ENCODE assay signal across 8 mouse cellular contexts in genomic region chr17:47599511-47600297, GRCm38 (mm10). TPM values are rescaled to one million over a fixed set of nuclear protein-coding genes. Genes with fewer than 3 reads are reported as not detected.
DNase-seq lines count a peak whose midpoint lies in the region; ATAC-seq and TF ChIP-seq lines count a peak whose summit lies in the region.

No protein-coding gene starts in this region.

- peaks cover 43% of the 10 kb centered on the region for H3K4me1 ChIP-seq in lung, adult 2 months (ENCODE audit: control insufficient read depth, insufficient read depth, low read length)
- H3K4me1 ChIP-seq in liver, embryonic 11.5 days (replicated peaks; ENCODE audit: control insufficient read depth, insufficient read depth, low read length), result peaks cover 40% of the 10 kb centered on the region
- H3K4me1 ChIP-seq in midbrain, postnatal 0 days (ENCODE audit: insufficient read depth, low read length), result no peaks in the 10 kb centered on the region

- no peak for TF ChIP-seq CTCF in lung, adult 2 months (IDR thresholded peaks at IDR 0.05; ENCODE audit: insufficient read depth, low read length)
- TF ChIP-seq CTCF in midbrain, postnatal 0 days (IDR thresholded peaks at IDR 0.05), result no peak

- peak overlapping the region; percentile 4; the same call in 1 of the 2 replicates for H3K4me2 ChIP-seq in liver, embryonic 11.5 days
- no peak overlapping the region for H3K4me2 ChIP-seq in midbrain, postnatal 0 days (ENCODE audit: low read depth, low read length, poor library complexity, severe bottlenecking)

- WGBS in lung, adult 2 months, result 53% methylated on average over 11 of the region's 11 CpGs
- 64% methylated on average over 11 of the region's 11 CpGs for WGBS in liver, embryonic 11.5 days
- WGBS in midbrain, postnatal 0 days, result 82% methylated on average over 11 of the region's 11 CpGs

- no peaks in the 10 kb centered on the region for H3K9me3 ChIP-seq in liver, embryonic 11.5 days (ENCODE audit: control insufficient read depth, low read length)
- H3K9me3 ChIP-seq in midbrain, postnatal 0 days (ENCODE audit: low read length), result no peaks in the 10 kb centered on the region

- H3K4me3 ChIP-seq in lung, adult 2 months (replicated peaks; ENCODE audit: extremely low read depth, low read depth, low read length), result no peak overlapping the region
- H3K4me3 ChIP-seq in liver, embryonic 11.5 days (ENCODE audit: low read depth, low read length), result no peak overlapping the region
- no peak overlapping the region for H3K4me3 ChIP-seq in midbrain, postnatal 0 days (ENCODE audit: low read depth, low read length)

- peak; percentile 45 to 68 for DNase-seq in lung, adult 18-20 months
- DNase-seq in lung, adult 2 months, result no peak
- DNase-seq in liver, embryonic 11.5 days (ENCODE audit: low spot score), result peak; percentile 41
- DNase-seq in thymus, adult 18-20 months, result peak; percentile 35 to 51
- DNase-seq in midbrain, postnatal 0 days (ENCODE audit: low spot score), result no peak
- no peak for DNase-seq in left cerebral cortex, adult 8-10 months (ENCODE audit: low spot score in 2 of 2)
- DNase-seq in right cerebral cortex, postnatal 14 days, result no peak

- peak overlapping the region; percentile 99 for H3K27ac ChIP-seq in liver, embryonic 11.5 days (ENCODE audit: low read depth, low read length)
- H3K27ac ChIP-seq in midbrain, postnatal 0 days (ENCODE audit: low read depth, low read length), result no peak overlapping the region

- H3K27me3 ChIP-seq in liver, embryonic 11.5 days (replicated peaks; ENCODE audit: control insufficient read depth, insufficient read depth, low read length), result no peaks in the 10 kb centered on the region
- H3K27me3 ChIP-seq in midbrain, postnatal 0 days (ENCODE audit: insufficient read depth, low read length), result no peaks in the 10 kb centered on the region

- peak overlapping the region; percentile 25; the same call in 1 of the 2 replicates for H3K9ac ChIP-seq in liver, embryonic 11.5 days (ENCODE audit: low read depth, low read length)
- no peak overlapping the region for H3K9ac ChIP-seq in midbrain, postnatal 0 days (replicated peaks; ENCODE audit: low read length, poor library complexity, severe bottlenecking)

- peak; percentile 21; the same call in 1 of the 2 replicates for ATAC-seq in granulocyte monocyte progenitor cell, adult 5-6 weeks (replicated peaks; ENCODE audit: poor library complexity, severe bottlenecking)
- ATAC-seq in liver, embryonic 11.5 days (replicated peaks; ENCODE audit: low FRiP score), result no peak
- ATAC-seq in midbrain, postnatal 0 days (ENCODE audit: low FRiP score), result no peak

- TF ChIP-seq POLR2A in lung, adult 2 months (IDR thresholded peaks at IDR 0.05; ENCODE audit: borderline replicate concordance, extremely low read depth, low read depth, low read length), result no peak

- peaks cover 63% of the 10 kb centered on the region for H3K36me3 ChIP-seq in liver, embryonic 11.5 days (ENCODE audit: control insufficient read depth, insufficient read depth, low read length)
- H3K36me3 ChIP-seq in midbrain, postnatal 0 days (ENCODE audit: insufficient read depth, low read length), result peaks cover 31% of the 10 kb centered on the region

RNA-seq across cellular contexts. Expression of gene Bysl, which starts 11.6 kb away (rescaled TPM):
- polyA plus RNA-seq in lung, adult 2 months (2012; rRNA removed), result 7.4 and 9.8 TPM in 2 replicates
- total RNA-seq in granulocyte monocyte progenitor cell, adult 5-6 weeks (2014; fragmentation: Nextera tagmentation), result 16.2 and 17.8 TPM in 2 replicates
- total RNA-seq in granulocyte monocyte progenitor cell, adult 5-6 weeks (2017), result 12.6 and 16.0 TPM in 2 replicates
- polyA plus RNA-seq in liver, embryonic 11.5 days (2014; fragmentation: Nextera tagmentation; extraction: Ambion mirVana), result 43.1 and 45.9 TPM in 2 replicates
- 25.8 and 26.0 TPM in 2 replicates for total RNA-seq in midbrain, postnatal 0 days (2014; rRNA removed)
- 31.9 and 33.1 TPM in 2 replicates for polyA plus RNA-seq in midbrain, postnatal 0 days (2015; fragmentation: Nextera tagmentation; extraction: Ambion mirVana)
- total RNA-seq in left cerebral cortex, adult 8-10 months (2022), result 10 to 100 TPM; 15.7 to 19.0 (median 17.1) TPM

RNA-seq across cellular contexts. Expression of gene Med20, which starts 11.7 kb away (rescaled TPM):
- 20.0 and 27.3 TPM in 2 replicates for polyA plus RNA-seq in lung, adult 2 months (2012; rRNA removed)
- 26.3 and 36.3 TPM in 2 replicates for total RNA-seq in granulocyte monocyte progenitor cell, adult 5-6 weeks (2014; fragmentation: Nextera tagmentation)
- 25.0 and 29.5 TPM in 2 replicates for total RNA-seq in granulocyte monocyte progenitor cell, adult 5-6 weeks (2017)
- polyA plus RNA-seq in liver, embryonic 11.5 days (2014; fragmentation: Nextera tagmentation; extraction: Ambion mirVana), result 48.9 and 53.3 TPM in 2 replicates
- total RNA-seq in midbrain, postnatal 0 days (2014; rRNA removed), result 33.8 and 44.7 TPM in 2 replicates
- 32.4 TPM in 2 replicates for polyA plus RNA-seq in midbrain, postnatal 0 days (2015; fragmentation: Nextera tagmentation; extraction: Ambion mirVana)
- 10 to 100 TPM; 26.3 to 34.7 (median 27.2) TPM for total RNA-seq in left cerebral cortex, adult 8-10 months (2022)

RNA-seq across cellular contexts. Expression of gene Gm20517, which starts 11.7 kb away (rescaled TPM):
- polyA plus RNA-seq in lung, adult 2 months (2012; rRNA removed), result 0.45 and 0.52 TPM in 2 replicates
- 0.41 and 2.2 TPM in 2 replicates for total RNA-seq in granulocyte monocyte progenitor cell, adult 5-6 weeks (2014; fragmentation: Nextera tagmentation)
- total RNA-seq in granulocyte monocyte progenitor cell, adult 5-6 weeks (2017), result 2.5 and 3.1 TPM in 2 replicates
- 1.5 and 2.5 TPM in 2 replicates for polyA plus RNA-seq in liver, embryonic 11.5 days (2014; fragmentation: Nextera tagmentation; extraction: Ambion mirVana)
- total RNA-seq in midbrain, postnatal 0 days (2014; rRNA removed), result 3.2 and 8.0 TPM in 2 replicates
- polyA plus RNA-seq in midbrain, postnatal 0 days (2015; fragmentation: Nextera tagmentation; extraction: Ambion mirVana), result 0.96 and 1.1 TPM in 2 replicates
- 1 to 10 TPM; 3.8 to 9.6 (median 6.6) TPM for total RNA-seq in left cerebral cortex, adult 8-10 months (2022)

RNA-seq across cellular contexts. Expression of gene Usp49, which starts 30.8 kb away (rescaled TPM):
- polyA plus RNA-seq in lung, adult 2 months (2012; rRNA removed), result 6.4 and 6.7 TPM in 2 replicates
- 4.1 and 6.8 TPM in 2 replicates for total RNA-seq in granulocyte monocyte progenitor cell, adult 5-6 weeks (2014; fragmentation: Nextera tagmentation)
- 1.5 and 4.1 TPM in 2 replicates for total RNA-seq in granulocyte monocyte progenitor cell, adult 5-6 weeks (2017)
- 4.1 and 4.8 TPM in 2 replicates for polyA plus RNA-seq in liver, embryonic 11.5 days (2014; fragmentation: Nextera tagmentation; extraction: Ambion mirVana)
- total RNA-seq in midbrain, postnatal 0 days (2014; rRNA removed), result 24.3 and 24.4 TPM in 2 replicates
- polyA plus RNA-seq in midbrain, postnatal 0 days (2015; fragmentation: Nextera tagmentation; extraction: Ambion mirVana), result 3.7 and 3.9 TPM in 2 replicates
- total RNA-seq in left cerebral cortex, adult 8-10 months (2022), result 10 to 100 TPM; 10.2 to 13.4 (median 11.6) TPM

Comparison
In these comparisons a context has a peak if more than half of its experiments do, and no peak if none do; other contexts are left out.
1. DNase-seq: peak in lung, adult 18-20 months (2 of 2), liver, embryonic 11.5 days (single experiment) and thymus, adult 18-20 months (2 of 2); none in lung, adult 2 months (single experiment), midbrain, postnatal 0 days (single experiment), left cerebral cortex, adult 8-10 months (0 of 2) and right cerebral cortex, postnatal 14 days (single experiment).